Mouse (Mus musculus): ENCODE results near the gene Cstf2t.

DNA sequence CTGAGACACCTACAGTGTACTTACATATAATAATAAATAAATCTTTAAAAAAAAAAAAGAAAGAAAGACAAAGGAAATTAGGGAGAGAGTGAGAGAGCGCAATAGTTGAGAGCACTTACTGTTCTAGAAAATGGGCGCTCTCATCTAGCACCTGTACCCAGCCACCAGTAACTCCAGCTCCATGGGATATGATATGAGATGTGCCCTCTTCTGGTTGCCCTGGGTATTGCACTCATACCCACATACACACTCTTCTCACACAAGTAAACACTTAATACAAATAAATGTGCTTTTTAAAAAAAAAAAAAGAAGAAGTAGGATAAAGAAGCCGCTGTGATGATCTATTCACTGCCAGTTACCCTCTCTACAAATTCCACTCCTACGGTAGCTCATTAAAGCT, 36.0 kb upstream of the Cstf2t start:
- TF ChIP-seq CTCF (IDR thresholded peaks at IDR 0.05; ENCODE audit: borderline replicate concordance, control insufficient read depth, extremely low read depth, insufficient read depth, low read length, poor library complexity) = no peak
- no peak for TF ChIP-seq POLR2A (IDR thresholded peaks at IDR 0.05; ENCODE audit: control insufficient read depth, extremely low read depth, insufficient read depth, low read length, poor library complexity)

Measured in thymus, adult 2 months (tissue).